Mouse (Mus musculus) embryonic fibroblast, embryonic 13.5 days (primary cell): ENCODE measurements around the gene Mff.

Experiments used
- CTCF ChIP-seq: IDR thresholded peaks from 2 replicates; pipeline ENCODE4 v1.5.1; 2011; ENCODE audit warnings: mild to moderate bottlenecking, control low read depth, low read length, moderate library complexity, borderline replicate concordance; ENCODE audit not compliant: insufficient read depth
- POLR2A ChIP-seq: IDR thresholded peaks from 2 replicates; pipeline ENCODE4 v1.6.1; 2011; ENCODE audit warnings: low read depth, mild to moderate bottlenecking, control low read depth, low read length, moderate library complexity

DNA sequence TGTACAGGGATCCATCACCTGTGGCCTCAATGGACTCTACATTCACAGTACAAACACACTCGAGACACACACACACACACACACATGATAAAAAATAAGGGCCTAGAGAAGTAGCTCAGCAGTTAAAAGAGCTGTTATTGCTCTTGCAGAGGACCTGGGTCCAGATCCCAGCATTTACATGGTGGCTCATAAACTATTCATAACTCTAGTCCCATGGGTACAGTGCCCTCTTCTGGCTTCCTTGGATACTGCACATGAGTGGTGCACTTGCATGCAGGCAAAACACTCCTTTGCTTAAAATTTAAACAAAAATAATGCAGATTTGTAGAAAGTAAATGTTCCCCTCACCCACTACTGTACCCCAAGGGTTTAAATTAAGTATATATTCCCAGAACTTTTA, 34.8 kb downstream of the Mff start:
- TF ChIP-seq CTCF (peak; percentile 14; the same call in 1 of the 2 replicates), POLR2A (no peak)
